Mouse (Mus musculus): ENCODE results near the gene Gins2.

GRCm38 (mm10) chr8:120577821-120578220, 11.3 kb downstream of the Gins2 start:
- peak; percentile 28; the same call in 1 of the 2 replicates for TF ChIP-seq CTCF (IDR thresholded peaks at IDR 0.05; ENCODE audit: borderline replicate concordance, insufficient read depth, low read depth, low read length)
- TF ChIP-seq POLR2A (IDR thresholded peaks at IDR 0.05; ENCODE audit: borderline replicate concordance, insufficient read depth, low read length), result no peak

Measured in cerebellum, adult 2 months (tissue).